Mouse (Mus musculus) c-Kit-positive CD71-positive TER-119-positive erythroid progenitor cells, embryonic 14.5 days (primary cell): ENCODE measurements at regions not wholly inside any gene's neighbourhood (a gene's known extent, or its start where the extent isn't known, plus 50 kb on each side); places are given as distances from the start of the nearest gene placed in this dataset.

Experiments
- DNase-seq: peaks from one replicate; pipeline ENCODE4 v3.0.0-alpha.2; 2013; ENCODE audit warnings: low spot score

- DNase-seq: no peak
These were observed 203.5 kb upstream of the Diaph2 start for GRCm38 (mm10) chrX:129546016-129546415.

GRCm38 (mm10) chrX:129547606-129548005 lies 201.9 kb upstream of the Diaph2 start:
- no peak for DNase-seq

- no peak for DNase-seq
These were observed 193.5 kb upstream of the Diaph2 start for GRCm38 (mm10) chrX:129556001-129556400.

DNA sequence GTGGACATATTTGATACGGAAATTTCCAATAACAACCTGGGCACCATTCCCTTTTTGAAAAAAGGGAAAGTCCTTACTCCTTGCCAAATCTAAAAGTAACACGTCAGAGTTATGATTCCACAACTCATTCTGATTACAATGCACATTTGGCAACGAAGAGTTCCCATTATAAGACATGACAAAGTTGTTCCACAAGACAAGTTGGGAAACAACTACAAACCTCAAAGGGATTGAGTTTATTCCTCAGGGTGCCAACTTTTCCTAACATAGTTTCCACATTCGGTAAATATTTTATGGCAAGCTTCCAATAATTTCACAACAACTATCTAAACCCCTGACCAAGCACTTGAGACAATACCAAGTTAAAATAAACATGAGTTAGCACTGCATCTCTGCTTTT lies 150.1 kb upstream of the Diaph2 start:
- no peak for DNase-seq

DNA sequence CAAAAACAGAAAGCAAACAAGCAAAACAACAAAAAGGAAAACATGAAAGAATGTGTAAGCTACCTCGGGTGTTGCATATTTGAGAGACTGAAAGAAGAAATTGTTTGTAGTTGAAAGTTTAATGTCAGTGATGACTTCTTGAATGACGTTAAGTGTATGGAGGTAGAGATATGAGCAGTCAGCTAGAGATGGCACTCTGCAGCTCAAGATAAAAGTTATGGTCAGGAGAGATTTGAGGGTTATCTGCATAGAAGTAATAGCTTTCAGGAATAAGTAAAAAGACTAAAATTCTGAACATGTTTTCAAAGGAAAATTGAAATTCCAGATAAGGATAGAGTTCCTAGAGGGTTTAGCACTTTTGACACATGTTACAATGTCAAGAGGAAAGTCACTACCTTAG lies 141.7 kb upstream of the Diaph2 start:
- peak; percentile 11 for DNase-seq

- DNase-seq: peak; percentile 4
These were observed 138.0 kb upstream of the Diaph2 start for GRCm38 (mm10) chrX:129611500-129611899.

DNA sequence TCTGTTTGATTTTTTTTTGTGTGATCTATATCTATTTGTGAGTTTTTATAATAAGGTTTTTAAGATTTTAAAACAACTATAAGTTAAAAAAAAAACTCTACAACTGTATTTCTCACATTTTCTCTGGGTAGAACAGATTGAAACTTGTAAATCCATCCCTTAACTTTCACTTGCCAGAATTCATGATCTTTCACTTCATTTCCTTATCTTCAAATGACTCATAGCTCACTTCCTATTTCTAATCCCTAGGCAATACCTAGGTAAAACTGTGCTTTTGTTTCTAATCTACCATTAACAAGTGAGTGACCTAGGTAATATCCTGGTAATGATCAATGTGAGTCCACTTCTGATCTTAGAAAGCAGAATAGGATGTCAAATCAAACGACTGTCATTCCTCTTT lies 112.5 kb upstream of the Diaph2 start:
- DNase-seq: no peak

GRCm38 (mm10) chrX:129645106-129645505 lies 104.4 kb upstream of the Diaph2 start:
- no peak for DNase-seq

GRCm38 (mm10) chrX:129656906-129657305 lies 92.6 kb upstream of the Diaph2 start:
- no peak for DNase-seq

DNA sequence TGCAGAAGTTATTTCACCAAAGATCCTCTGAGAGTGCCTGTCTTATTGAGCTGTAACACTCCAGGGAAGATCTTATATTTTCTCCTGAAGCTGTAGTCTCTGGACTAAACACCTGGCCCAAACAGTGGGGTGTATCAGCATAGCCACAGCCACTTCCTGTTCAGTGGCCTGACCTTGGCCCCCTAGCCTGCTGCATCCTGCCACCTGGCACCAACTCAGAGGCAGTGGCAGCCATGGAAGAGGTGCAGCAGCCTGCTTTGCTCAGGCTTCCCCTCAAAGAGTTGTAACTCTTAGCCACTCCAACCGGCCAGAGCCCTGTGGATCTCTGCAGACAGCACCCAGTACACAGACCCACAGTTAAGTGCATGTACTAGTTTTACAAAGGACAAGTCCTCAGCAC lies 58.9 kb upstream of the Diaph2 start:
- no peak for DNase-seq
